Mouse (Mus musculus) limb, embryonic 13.5 days (tissue): ENCODE results near the gene Kcne1l. TPM values are rescaled to one million over a fixed set of nuclear protein-coding genes. Genes with fewer than 3 reads are reported as not detected.

Experiments
- ATAC-seq: fragments of 200-750 bp; cut with Nextera tagmentation; 2 replicates; pipeline ENCODE4 v1.8.0; 2017; ENCODE audit warnings: low read depth, moderate number of reproducible peaks, moderate TSS enrichment; ENCODE audit not compliant: low FRiP score
- H3K27ac ChIP-seq: fragments of 300-500 bp; sonication (generic); 2 replicates; pipeline ENCODE4 v1.5.1; 2015; ENCODE audit warnings: inconsistent platforms, mild to moderate bottlenecking, moderate library complexity
- H3K27me3 ChIP-seq: fragments of 300-500 bp; sonication (generic); 2 replicates; pipeline ENCODE4 v1.6.1; 2015; ENCODE audit warnings: mild to moderate bottlenecking, inconsistent platforms
- H3K36me3 ChIP-seq: fragments of 300-500 bp; sonication (generic); 2 replicates; pipeline ENCODE4 v1.6.1; 2015; ENCODE audit warnings: inconsistent platforms, mild to moderate bottlenecking, moderate library complexity
- H3K4me1 ChIP-seq: fragments of 300-500 bp; sonication (generic); 2 replicates; pipeline ENCODE4 v1.6.1; 2015; ENCODE audit warnings: inconsistent platforms
- H3K4me2 ChIP-seq: fragments of 300-500 bp; sonication (generic); replicated peaks from 2 replicates; pipeline ENCODE4 v1.6.1; 2015; ENCODE audit warnings: inconsistent platforms, mild to moderate bottlenecking, moderate library complexity
- H3K4me3 ChIP-seq: fragments of 300-500 bp; sonication (generic); 2 replicates; pipeline ENCODE4 v1.5.1; 2015; ENCODE audit warnings: moderate library complexity, mild to moderate bottlenecking, inconsistent platforms
- H3K9ac ChIP-seq: fragments of 300-500 bp; sonication (generic); 2 replicates; pipeline ENCODE4 v1.6.1; 2015; ENCODE audit warnings: mild to moderate bottlenecking, inconsistent platforms
- H3K9me3 ChIP-seq: fragments of 300-500 bp; sonication (generic); 2 replicates; pipeline ENCODE4 v1.6.1; 2016; ENCODE audit warnings: inconsistent platforms
- WGBS: fragments of 180-500 bp; shearing (Covaris S2); methylation state at CpG from one replicate; pipeline ENCODE4 v1.1.7; 2015; 5-methylcytosine and 5-hydroxymethylcytosine counted together
- polyA plus RNA-seq: library from polyadenylated mRNA; unstranded; fragments of >200 nt; fragmentation: Nextera tagmentation; extraction: Ambion mirVana; gene quantifications from 2 replicates; pipeline ENCODE4 v1.2.1, GENCODE M21; 2015

Kcne1l gene
- polyA plus RNA-seq, 1 experiment from 2014 or later: 50.9 TPM

GRCm38 (mm10) chrX:142285905-142286304, 20.2 kb downstream of the Kcne1l start:
- Histone ChIP-seq H3K4me3 (no peak overlapping the region), H3K9me3 (no peaks in the 10 kb centered on the region), H3K9ac (no peak overlapping the region), H3K4me2 (no peak overlapping the region), H3K4me1 (no peaks in the 10 kb centered on the region), H3K27me3 (peaks cover 46% of the 10 kb centered on the region; the same call in 1 of the 2 replicates), H3K36me3 (no peaks in the 10 kb centered on the region), H3K27ac (no peak overlapping the region)
- peak; percentile 61 for ATAC-seq
- 44% methylated on average over 5 of the region's 5 CpGs for WGBS

DNA sequence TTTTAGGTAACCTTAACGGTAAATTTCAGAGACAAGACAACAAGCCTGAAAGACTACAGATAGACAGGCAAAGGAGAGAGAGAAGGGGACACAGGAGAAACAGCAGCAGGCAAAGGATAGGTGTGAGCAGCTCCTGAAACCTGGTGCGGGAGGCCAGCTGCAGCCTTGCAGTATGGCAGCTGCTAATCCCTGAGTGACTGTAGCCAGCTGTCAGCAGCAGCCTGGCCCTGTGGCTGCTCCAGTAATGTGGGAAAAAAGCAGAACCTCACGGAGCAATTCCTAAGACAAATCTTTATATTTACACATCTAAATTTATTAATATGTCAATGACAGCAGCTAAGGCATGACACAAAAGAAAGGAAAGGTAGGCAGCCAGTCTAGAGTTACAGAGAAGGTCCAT, 29.5 kb downstream of the Kcne1l start:
- peaks cover 28% of the 10 kb centered on the region; the same call in 1 of the 2 replicates for H3K27me3 ChIP-seq
- H3K9me3 ChIP-seq: no peaks in the 10 kb centered on the region
- no peak overlapping the region for H3K9ac ChIP-seq
- peak; percentile 64; the same call in 1 of the 2 replicates for ATAC-seq
- H3K36me3 ChIP-seq: no peaks in the 10 kb centered on the region
- H3K4me1 ChIP-seq: no peaks in the 10 kb centered on the region
- H3K4me3 ChIP-seq: no peak overlapping the region
- WGBS: 45% methylated on average over 3 of the region's 3 CpGs
- H3K4me2 ChIP-seq: no peak overlapping the region
- no peak overlapping the region for H3K27ac ChIP-seq

DNA sequence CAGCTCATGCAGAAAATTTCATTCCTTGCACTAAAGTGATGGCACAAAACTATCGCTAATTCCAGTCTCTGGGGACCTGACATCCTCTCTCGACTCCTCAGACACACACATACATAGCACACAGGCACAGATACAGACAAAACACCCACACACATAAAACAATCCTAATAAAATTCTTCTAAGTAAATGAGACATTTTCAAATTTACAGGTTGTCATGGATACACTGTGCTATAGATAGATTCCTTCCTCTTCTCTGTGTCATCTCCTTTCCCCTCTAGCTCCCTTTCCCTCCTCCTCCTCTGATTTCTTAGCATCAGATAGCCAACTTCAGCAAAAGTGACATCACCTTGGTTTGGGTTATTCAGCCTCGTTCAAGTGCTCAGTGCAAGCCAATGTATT, 30.1 kb downstream of the Kcne1l start:
- ATAC-seq: no peak
- no peaks in the 10 kb centered on the region for H3K4me1 ChIP-seq
- H3K27ac ChIP-seq: no peak overlapping the region
- H3K4me2 ChIP-seq: no peak overlapping the region
- H3K9me3 ChIP-seq: no peaks in the 10 kb centered on the region
- H3K36me3 ChIP-seq: no peaks in the 10 kb centered on the region
- no peak overlapping the region for H3K4me3 ChIP-seq
- peaks cover 25% of the 10 kb centered on the region; the same call in 1 of the 2 replicates for H3K27me3 ChIP-seq
- no peak overlapping the region for H3K9ac ChIP-seq
- 73% methylated on average over 3 of the region's 3 CpGs for WGBS

Other genes with a start within 250 kb of the Kcne1l start
- gene Gucy2f, start 109.4 kb downstream of the Kcne1l start, polyA plus RNA-seq: 0.01 TPM in 1 of 2 replicates, not detected in the other
- gene Nxt2, start 79.5 kb downstream of the Kcne1l start, polyA plus RNA-seq: 12.7 and 13.3 TPM in 2 replicates
- 10.2 and 10.7 TPM in 2 replicates for gene Acsl4, start 84.2 kb upstream of the Kcne1l start, polyA plus RNA-seq